Mouse (Mus musculus) midbrain, embryonic 11.5 days (tissue): ENCODE results near the gene Tspan5. TPM values are rescaled to one million over a fixed set of nuclear protein-coding genes. Genes with fewer than 3 reads are reported as not detected.

Source experiments
- ATAC-seq: fragments of 200-750 bp; cut with Nextera tagmentation; 2 replicates; pipeline ENCODE4 v1.8.0; 2017; ENCODE audit warnings: moderate TSS enrichment, moderate library complexity; ENCODE audit not compliant: low FRiP score
- DNase-seq: peaks from one replicate; pipeline ENCODE4 v3.0.0; 2015; ENCODE audit warnings: low spot score; ENCODE audit errors: missing footprints
- H3K27ac ChIP-seq: fragments of 300-500 bp; sonication (generic); 2 replicates; pipeline ENCODE4 v1.5.1; 2014; ENCODE audit warnings: low read depth, low read length
- H3K27me3 ChIP-seq: fragments of 300-500 bp; sonication (generic); 2 replicates; pipeline ENCODE4 v1.6.1; 2014; ENCODE audit warnings: mild to moderate bottlenecking, low read length, moderate library complexity, mixed read lengths; ENCODE audit not compliant: control insufficient read depth, insufficient read depth
- H3K36me3 ChIP-seq: fragments of 300-500 bp; sonication (generic); 2 replicates; pipeline ENCODE4 v1.6.1; 2014; ENCODE audit warnings: mild to moderate bottlenecking, low read length, moderate library complexity, mixed read lengths; ENCODE audit not compliant: control insufficient read depth, insufficient read depth
- H3K4me1 ChIP-seq: fragments of 300-500 bp; sonication (generic); 2 replicates; pipeline ENCODE4 v1.6.1; 2014; ENCODE audit warnings: low read length; ENCODE audit not compliant: control insufficient read depth, insufficient read depth
- H3K4me2 ChIP-seq: fragments of 300-500 bp; sonication (generic); 2 replicates; pipeline ENCODE4 v1.6.1; 2014; ENCODE audit warnings: mild to moderate bottlenecking, moderate library complexity
- H3K4me3 ChIP-seq: fragments of 300-500 bp; sonication (generic); 2 replicates; pipeline ENCODE4 v1.5.1; 2014; ENCODE audit warnings: low read depth, low read length
- H3K9ac ChIP-seq: fragments of 300-500 bp; sonication (generic); 2 replicates; pipeline ENCODE4 v1.6.1; 2014; ENCODE audit warnings: low read length
- H3K9me3 ChIP-seq: fragments of 300-500 bp; sonication (generic); 2 replicates; pipeline ENCODE4 v1.6.1; 2016; ENCODE audit warnings: low read length; ENCODE audit not compliant: control insufficient read depth
- WGBS: fragments of 180-500 bp; shearing (Covaris S2); extraction: QIAGEN DNeasy Blood & Tissue Kit; methylation state at CpG from one replicate; pipeline ENCODE4 v1.1.7; 2014; 5-methylcytosine and 5-hydroxymethylcytosine counted together
- polyA plus RNA-seq: library from polyadenylated mRNA; unstranded; fragments of >200 nt; fragmentation: Nextera tagmentation; extraction: Ambion mirVana; gene quantifications from 2 replicates; pipeline ENCODE4 v1.2.1, GENCODE M21; 2014

Gene Tspan5
- polyA plus RNA-seq, 1 experiment from 2014 or later, result 46.6 TPM

- Histone ChIP-seq H3K36me3 (no peaks in the 10 kb centered on the region), H3K9me3 (no peaks in the 10 kb centered on the region), H3K4me2 (no peak overlapping the region), H3K27me3 (no peaks in the 10 kb centered on the region), H3K4me3 (no peak overlapping the region), H3K4me1 (peaks cover 4% of the 10 kb centered on the region), H3K9ac (no peak overlapping the region), H3K27ac (no peak overlapping the region)
- DNase-seq (no peak), ATAC-seq (peak; percentile 45)
- 76% methylated on average over 17 of the region's 17 CpGs for WGBS
These were observed 46.5 kb downstream of the Tspan5 start for GRCm38 (mm10) chr3:138788489-138788850.

- DNase-seq, result no peak
- H3K36me3 ChIP-seq, result no peaks in the 10 kb centered on the region
- 95% methylated on average over 5 of the region's 5 CpGs for WGBS
- H3K9me3 ChIP-seq, result no peaks in the 10 kb centered on the region
- H3K27ac ChIP-seq, result no peak overlapping the region
- H3K4me1 ChIP-seq, result peaks cover 3% of the 10 kb centered on the region; the same call in 1 of the 2 replicates
- no peaks in the 10 kb centered on the region for H3K27me3 ChIP-seq
- no peak overlapping the region for H3K4me3 ChIP-seq
- no peak overlapping the region for H3K4me2 ChIP-seq
- H3K9ac ChIP-seq, result no peak overlapping the region
- ATAC-seq, result no peak
These were observed 47.3 kb downstream of the Tspan5 start for GRCm38 (mm10) chr3:138789275-138789674.

- no peak overlapping the region for H3K4me2 ChIP-seq
These were observed 52.5 kb downstream of the Tspan5 start for GRCm38 (mm10) chr3:138794533-138794932.

DNA sequence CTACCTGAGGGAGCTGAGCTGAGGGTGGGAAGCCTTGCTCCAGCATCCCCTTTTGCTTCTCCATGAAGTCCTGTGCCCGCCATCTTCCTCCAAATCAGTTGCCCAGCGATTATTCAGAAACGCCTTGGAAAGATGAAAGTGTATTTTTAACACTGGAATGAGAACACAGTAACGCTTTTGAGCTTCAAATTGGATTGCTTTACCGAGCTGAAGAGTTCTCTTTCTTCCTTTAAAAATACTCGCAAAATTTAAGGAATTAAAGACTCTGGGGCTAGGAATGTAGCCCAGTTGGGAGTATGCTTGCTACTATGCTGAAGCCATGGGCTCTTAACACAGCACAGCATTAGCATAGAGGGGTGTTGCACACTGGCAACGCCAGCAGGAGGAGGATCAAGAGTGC, 54.0 kb downstream of the Tspan5 start:
- DNase-seq (no peak), ATAC-seq (no peak)
- H3K36me3 ChIP-seq, result no peaks in the 10 kb centered on the region
- no peaks in the 10 kb centered on the region for H3K9me3 ChIP-seq
- H3K27ac ChIP-seq, result no peak overlapping the region
- H3K27me3 ChIP-seq, result no peaks in the 10 kb centered on the region
- peaks cover 10% of the 10 kb centered on the region for H3K4me1 ChIP-seq
- 90% methylated on average over 7 of the region's 7 CpGs for WGBS
- H3K4me2 ChIP-seq, result no peak overlapping the region
- no peak overlapping the region for H3K4me3 ChIP-seq
- H3K9ac ChIP-seq, result no peak overlapping the region

More at GRCm38 (mm10) chr3:138794533-138794932, 52.5 kb downstream of the Tspan5 start:
- H3K27me3 ChIP-seq, result no peaks in the 10 kb centered on the region
- no peak for DNase-seq
- ATAC-seq, result no peak
- no peaks in the 10 kb centered on the region for H3K36me3 ChIP-seq
- H3K9ac ChIP-seq, result no peak overlapping the region
- 95% methylated on average over 8 of the region's 8 CpGs for WGBS
- H3K4me3 ChIP-seq, result no peak overlapping the region
- H3K4me1 ChIP-seq, result peaks cover 3% of the 10 kb centered on the region; the same call in 1 of the 2 replicates
- no peaks in the 10 kb centered on the region for H3K9me3 ChIP-seq
- no peak overlapping the region for H3K27ac ChIP-seq

GRCm38 (mm10) chr3:138796583-138796982, 54.6 kb downstream of the Tspan5 start:
- Histone ChIP-seq H3K9me3 (no peaks in the 10 kb centered on the region), H3K4me2 (no peak overlapping the region), H3K27me3 (no peaks in the 10 kb centered on the region), H3K9ac (no peak overlapping the region), H3K27ac (no peak overlapping the region), H3K36me3 (no peaks in the 10 kb centered on the region), H3K4me3 (no peak overlapping the region), H3K4me1 (peaks cover 14% of the 10 kb centered on the region)
- 91% methylated on average over 3 of the region's 3 CpGs for WGBS
- ATAC-seq (no peak), DNase-seq (no peak)

GRCm38 (mm10) chr3:138800664-138801411, 58.8 kb downstream of the Tspan5 start:
- Histone ChIP-seq H3K27ac (no peak overlapping the region), H3K4me3 (no peak overlapping the region), H3K4me1 (peaks cover 24% of the 10 kb centered on the region), H3K27me3 (no peaks in the 10 kb centered on the region), H3K9me3 (no peaks in the 10 kb centered on the region), H3K4me2 (no peak overlapping the region), H3K9ac (no peak overlapping the region), H3K36me3 (no peaks in the 10 kb centered on the region)
- peak; percentile 43; the same call in 1 of the 2 replicates for ATAC-seq
- DNase-seq, result no peak
- 59% methylated on average over 16 of the region's 16 CpGs for WGBS

DNA sequence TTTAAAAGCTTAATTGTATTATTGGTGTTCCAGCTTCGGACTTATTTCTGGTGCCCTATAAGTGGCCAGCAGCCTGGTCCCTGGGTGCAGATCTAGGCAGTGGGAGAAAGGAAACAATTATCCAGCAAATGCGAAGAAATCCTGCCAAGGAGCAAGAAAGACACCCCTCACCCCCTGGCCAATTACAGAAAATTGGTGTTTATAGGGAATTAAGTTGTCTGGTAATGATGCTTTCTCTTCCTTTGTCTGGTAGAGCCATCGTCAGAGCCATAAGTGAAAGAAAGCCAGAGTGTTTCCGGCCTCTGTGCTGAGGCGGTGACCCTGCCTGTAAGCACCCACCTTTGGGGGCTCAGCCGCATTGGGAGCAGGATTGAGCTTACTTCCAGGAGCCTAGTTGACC, 59.7 kb downstream of the Tspan5 start:
- WGBS, result 86% methylated on average over 6 of the region's 6 CpGs
- Histone ChIP-seq H3K4me2 (no peak overlapping the region), H3K27me3 (no peaks in the 10 kb centered on the region), H3K4me3 (no peak overlapping the region), H3K9ac (no peak overlapping the region), H3K4me1 (peaks cover 24% of the 10 kb centered on the region), H3K36me3 (no peaks in the 10 kb centered on the region), H3K9me3 (no peaks in the 10 kb centered on the region), H3K27ac (no peak overlapping the region)
- DNase-seq, result no peak
- ATAC-seq, result no peak

- Histone ChIP-seq H3K27ac (no peak overlapping the region), H3K4me2 (no peak overlapping the region), H3K4me3 (no peak overlapping the region), H3K9me3 (no peaks in the 10 kb centered on the region), H3K27me3 (no peaks in the 10 kb centered on the region), H3K4me1 (peaks cover 24% of the 10 kb centered on the region), H3K36me3 (no peaks in the 10 kb centered on the region), H3K9ac (no peak overlapping the region)
- 75% methylated on average over 21 of the region's 21 CpGs for WGBS
- ATAC-seq, result no peak
- DNase-seq, result no peak
These were observed 60.9 kb downstream of the Tspan5 start for GRCm38 (mm10) chr3:138802722-138803443.

DNA sequence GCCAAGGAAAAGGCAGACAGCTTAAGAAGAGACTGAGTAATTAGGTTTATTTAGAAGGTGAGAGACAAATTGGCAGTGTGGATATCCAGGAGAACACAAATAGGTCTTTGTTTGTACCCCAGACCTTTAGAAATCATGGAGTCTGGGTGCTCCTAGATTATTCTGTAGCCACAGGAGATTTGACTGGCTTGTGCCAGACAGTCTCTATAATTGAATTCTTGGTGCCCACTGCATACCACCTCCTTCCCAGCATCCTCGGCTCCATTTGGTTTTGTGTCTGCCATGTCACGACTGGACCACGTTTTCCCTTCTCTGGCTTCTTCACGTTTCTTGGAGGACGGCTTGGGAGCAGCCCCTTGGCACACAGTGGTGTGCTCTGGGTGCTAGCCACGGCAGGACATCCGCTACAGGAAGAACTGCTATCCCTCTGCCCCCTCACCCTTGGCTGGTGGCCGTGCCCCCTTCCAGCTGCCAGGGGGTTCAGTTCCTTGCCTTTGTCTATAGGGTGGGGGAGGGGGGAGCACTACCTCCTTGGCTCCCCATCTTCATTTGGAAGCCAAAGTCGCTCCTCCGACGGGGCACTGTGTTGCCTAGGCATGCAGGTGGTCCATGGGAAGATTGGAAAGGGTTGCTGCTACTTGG, 61.6 kb downstream of the Tspan5 start:
- Histone ChIP-seq H3K9me3 (no peaks in the 10 kb centered on the region), H3K4me3 (no peak overlapping the region), H3K4me2 (no peak overlapping the region), H3K9ac (no peak overlapping the region), H3K4me1 (peaks cover 24% of the 10 kb centered on the region), H3K36me3 (no peaks in the 10 kb centered on the region), H3K27ac (no peak overlapping the region), H3K27me3 (no peaks in the 10 kb centered on the region)
- DNase-seq, result no peak
- 83% methylated on average over 11 of the region's 11 CpGs for WGBS
- peak; percentile 10; the same call in 1 of the 2 replicates for ATAC-seq
